26 mouse cellular contexts compared by ENCODE assay signal in genomic region chr10:86872121-86872520, GRCm38 (mm10).
DNase-seq lines count a peak whose midpoint lies in the region; ATAC-seq and TF ChIP-seq lines count a peak whose summit lies in the region.
"Had no signal": no experiment of that assay in that cellular context is flagged by ENCODE, and none has a peak within 500 bp of the region (broad histone marks: within the 10 kb centered on the region; RNA-seq: fewer than 3 reads in every experiment).

No protein-coding gene starts in this region.

- TF ChIP-seq POLR2A in myocyte (IDR thresholded peaks at IDR 0.05; ENCODE audit: insufficient read length, low read depth), result no peak

- no peak overlapping the region for H3K4me2 ChIP-seq in heart, embryonic 14.5 days (ENCODE audit: low read length)
- H3K4me2 ChIP-seq in heart, embryonic 11.5 days, result no peak overlapping the region
- no peak overlapping the region for H3K4me2 ChIP-seq in liver, embryonic 16.5 days (ENCODE audit: low read depth, low read length)
- peak overlapping the region; percentile 13 for H3K4me2 ChIP-seq in myocyte (ENCODE audit: low read depth)
- H3K4me2 ChIP-seq in forebrain, postnatal 0 days (ENCODE audit: low read depth), result no peak overlapping the region
- H3K4me2 ChIP-seq: embryonic facial prominence, embryonic 13.5 days; hindbrain, embryonic 15.5 days; limb, embryonic 13.5 days; liver, embryonic 15.5 days; midbrain, embryonic 15.5 days; neural tube, embryonic 12.5 days had no signal

- no peaks in the 10 kb centered on the region for H3K27me3 ChIP-seq in heart, embryonic 14.5 days (ENCODE audit: control insufficient read depth, insufficient read depth, low read length)
- no peaks in the 10 kb centered on the region for H3K27me3 ChIP-seq in heart, embryonic 11.5 days (ENCODE audit: control insufficient read depth, insufficient read depth, low read length)
- no peaks in the 10 kb centered on the region for H3K27me3 ChIP-seq in liver, embryonic 16.5 days (ENCODE audit: control insufficient read depth, insufficient read depth, low read depth, low read length)
- no peaks in the 10 kb centered on the region for H3K27me3 ChIP-seq in myocyte (ENCODE audit: control insufficient read depth, insufficient read depth, insufficient read length)
- H3K27me3 ChIP-seq in forebrain, postnatal 0 days (ENCODE audit: insufficient read depth, low read length), result no peaks in the 10 kb centered on the region
- H3K27me3 ChIP-seq: embryonic facial prominence, embryonic 13.5 days; hindbrain, embryonic 15.5 days; limb, embryonic 13.5 days; liver, embryonic 15.5 days; midbrain, embryonic 15.5 days; neural tube, embryonic 12.5 days had no signal

- no peak for TF ChIP-seq CTCF in forebrain, postnatal 0 days (IDR thresholded peaks at IDR 0.05; ENCODE audit: low read depth)

- no peaks in the 10 kb centered on the region for H3K9me3 ChIP-seq in heart, embryonic 14.5 days (ENCODE audit: control insufficient read depth, low read length)
- no peaks in the 10 kb centered on the region for H3K9me3 ChIP-seq in heart, embryonic 11.5 days (replicated peaks; ENCODE audit: control insufficient read depth, low read length)
- no peaks in the 10 kb centered on the region for H3K9me3 ChIP-seq in liver, embryonic 16.5 days (replicated peaks; ENCODE audit: control insufficient read depth, low read length)
- H3K9me3 ChIP-seq in forebrain, postnatal 0 days (ENCODE audit: low read length), result no peaks in the 10 kb centered on the region
- H3K9me3 ChIP-seq: embryonic facial prominence, embryonic 13.5 days; forebrain, embryonic 10.5 days; hindbrain, embryonic 10.5 days; hindbrain, embryonic 15.5 days; limb, embryonic 13.5 days; liver, embryonic 15.5 days; midbrain, embryonic 10.5 days; midbrain, embryonic 15.5 days; neural tube, embryonic 12.5 days had no signal

- no peak overlapping the region for H3K9ac ChIP-seq in heart, embryonic 14.5 days (ENCODE audit: low read length)
- no peak overlapping the region for H3K9ac ChIP-seq in heart, embryonic 11.5 days (ENCODE audit: low read depth, low read length)
- H3K9ac ChIP-seq in liver, embryonic 16.5 days (ENCODE audit: low read depth, low read length), result no peak overlapping the region
- no peak overlapping the region for H3K9ac ChIP-seq in forebrain, postnatal 0 days
- H3K9ac ChIP-seq: embryonic facial prominence, embryonic 13.5 days; hindbrain, embryonic 15.5 days; limb, embryonic 13.5 days; liver, embryonic 15.5 days; midbrain, embryonic 15.5 days; neural tube, embryonic 12.5 days had no signal

- no peak for DNase-seq in liver
- peak; percentile 53 for DNase-seq in brain, adult 2 months (ENCODE audit: low read depth, low spot score)
- no peak for DNase-seq in forebrain, postnatal 0 days
- DNase-seq: adrenal gland, postnatal 25 days; cerebellum, postnatal 10 days; kidney, adult 8-10 months; kidney, postnatal 4 days; lung, postnatal 10 days; thymus, postnatal 4 days had no signal

- H3K27ac ChIP-seq in heart, embryonic 14.5 days (replicated peaks in 1 of 2; ENCODE audit: control insufficient read depth in 1 of 2, insufficient read depth in 1 of 2, low read depth in 2 of 2, low read length in 2 of 2), result peak overlapping the region; percentile 39 to 53; a peak in 1 of 4 replicates
- H3K27ac ChIP-seq in heart, embryonic 11.5 days (ENCODE audit: low read depth, low read length), result no peak overlapping the region
- no peak overlapping the region for H3K27ac ChIP-seq in liver, embryonic 16.5 days (ENCODE audit: low read length)
- H3K27ac ChIP-seq in forebrain, postnatal 0 days (ENCODE audit: low read depth, low read length), result no peak overlapping the region
- H3K27ac ChIP-seq: embryonic facial prominence, embryonic 13.5 days; forebrain, embryonic 10.5 days; hindbrain, embryonic 10.5 days; hindbrain, embryonic 15.5 days; kidney, postnatal 0 days; limb, embryonic 13.5 days; liver, embryonic 15.5 days; midbrain, embryonic 10.5 days; midbrain, embryonic 15.5 days; neural tube, embryonic 12.5 days had no signal

- no peak overlapping the region for H3K4me3 ChIP-seq in heart, embryonic 14.5 days (ENCODE audit: control insufficient read depth in 1 of 2, insufficient read depth in 1 of 2, low read depth in 1 of 2, low read length in 2 of 2)
- H3K4me3 ChIP-seq in heart, embryonic 11.5 days (ENCODE audit: low read depth, low read length), result no peak overlapping the region
- no peak overlapping the region for H3K4me3 ChIP-seq in liver, embryonic 16.5 days (ENCODE audit: low read depth, low read length)
- no peak overlapping the region for H3K4me3 ChIP-seq in myocyte
- no peak overlapping the region for H3K4me3 ChIP-seq in forebrain, postnatal 0 days (ENCODE audit: low read depth, low read length)
- H3K4me3 ChIP-seq: embryonic facial prominence, embryonic 13.5 days; forebrain, embryonic 10.5 days; hindbrain, embryonic 10.5 days; hindbrain, embryonic 15.5 days; limb, embryonic 13.5 days; liver, embryonic 15.5 days; midbrain, embryonic 10.5 days; midbrain, embryonic 15.5 days; neural tube, embryonic 12.5 days had no signal

- peaks cover 5 to 10% of the 10 kb centered on the region in 2 experiments; a peak in 3 of 4 replicates for H3K4me1 ChIP-seq in heart, embryonic 14.5 days (ENCODE audit: control insufficient read depth in 2 of 2, insufficient read depth in 2 of 2, low read length in 2 of 2)
- peaks cover 7% of the 10 kb centered on the region; the same call in 1 of the 2 replicates for H3K4me1 ChIP-seq in heart, embryonic 11.5 days (ENCODE audit: control insufficient read depth, insufficient read depth, low read length)
- H3K4me1 ChIP-seq in liver, embryonic 16.5 days (ENCODE audit: control insufficient read depth, low read depth, low read length), result no peaks in the 10 kb centered on the region
- H3K4me1 ChIP-seq in forebrain, postnatal 0 days (ENCODE audit: insufficient read depth), result no peaks in the 10 kb centered on the region
- H3K4me1 ChIP-seq: embryonic facial prominence, embryonic 13.5 days; forebrain, embryonic 10.5 days; hindbrain, embryonic 10.5 days; hindbrain, embryonic 15.5 days; limb, embryonic 13.5 days; liver, embryonic 15.5 days; midbrain, embryonic 10.5 days; midbrain, embryonic 15.5 days; neural tube, embryonic 12.5 days had no signal

- H3K79me2 ChIP-seq in myocyte (ENCODE audit: control insufficient read depth, insufficient read depth), result no peaks in the 10 kb centered on the region

- no peaks in the 10 kb centered on the region for H3K36me3 ChIP-seq in heart, embryonic 14.5 days (ENCODE audit: control insufficient read depth, insufficient read depth, low read length)
- H3K36me3 ChIP-seq in heart, embryonic 11.5 days (ENCODE audit: control insufficient read depth, insufficient read depth, low read length), result no peaks in the 10 kb centered on the region
- H3K36me3 ChIP-seq in liver, embryonic 16.5 days (ENCODE audit: control insufficient read depth, insufficient read depth), result no peaks in the 10 kb centered on the region
- no peaks in the 10 kb centered on the region for H3K36me3 ChIP-seq in myocyte (ENCODE audit: control insufficient read depth, insufficient read depth)
- no peaks in the 10 kb centered on the region for H3K36me3 ChIP-seq in forebrain, postnatal 0 days (ENCODE audit: insufficient read depth)
- H3K36me3 ChIP-seq: embryonic facial prominence, embryonic 13.5 days; forebrain, embryonic 10.5 days; hindbrain, embryonic 10.5 days; hindbrain, embryonic 15.5 days; limb, embryonic 13.5 days; liver, embryonic 15.5 days; midbrain, embryonic 10.5 days; midbrain, embryonic 15.5 days; neural tube, embryonic 12.5 days had no signal

- WGBS in heart, embryonic 14.5 days, result 46% methylated on average over 7 of the region's 7 CpGs
- 51% methylated on average over 7 of the region's 7 CpGs for WGBS in heart, embryonic 11.5 days (ENCODE audit: insufficient replicate concordance)
- 59% methylated on average over 7 of the region's 7 CpGs for WGBS in liver, embryonic 16.5 days (ENCODE audit: insufficient replicate concordance)
- WGBS in forebrain, postnatal 0 days, result 80% methylated on average over 7 of the region's 7 CpGs

- ATAC-seq in heart, embryonic 14.5 days (ENCODE audit: insufficient number of reproducible peaks, insufficient read depth, low FRiP score, low read depth), result no peak
- ATAC-seq in heart, embryonic 11.5 days (replicated peaks; ENCODE audit: insufficient number of reproducible peaks, low FRiP score, low TSS enrichment), result no peak
- ATAC-seq in liver, embryonic 16.5 days (ENCODE audit: low read depth), result peak; percentile 53; the same call in 1 of the 2 replicates
- no peak for ATAC-seq in forebrain, postnatal 0 days
- ATAC-seq: CD4-positive, CD25-positive, alpha-beta regulatory T cell, adult 4 months; forebrain, embryonic 16.5 days; inflammation-experienced regulatory T-cells, adult 6 months; midbrain, embryonic 15.5 days had no signal

- no peak overlapping the region for H3ac ChIP-seq in myocyte (ENCODE audit: control insufficient read depth, insufficient read length)

TF ChIP-seq in myocyte, 11 proteins besides CTCF, POLR2A, EP300 and RAD21:
- TF ChIP-seq CEBPB (IDR thresholded peaks at IDR 0.05; ENCODE audit: insufficient read depth, poor library complexity, severe bottlenecking) (no peak), MYOD1 (IDR thresholded peaks at IDR 0.05; ENCODE audit: control insufficient read depth in 1 of 3, insufficient read length in 2 of 3, low read depth in 2 of 3) (no peak)

Comparison
In these comparisons a context has a peak if more than half of its experiments do, and no peak if none do; other contexts are left out.
1. H3K27ac ChIP-seq: peak in heart, embryonic 14.5 days (2 of 2); none in heart, embryonic 11.5 days (single experiment), liver, embryonic 16.5 days (single experiment) and forebrain, postnatal 0 days (single experiment).